29 mouse cellular contexts compared by ENCODE assay signal in the genomic region with DNA sequence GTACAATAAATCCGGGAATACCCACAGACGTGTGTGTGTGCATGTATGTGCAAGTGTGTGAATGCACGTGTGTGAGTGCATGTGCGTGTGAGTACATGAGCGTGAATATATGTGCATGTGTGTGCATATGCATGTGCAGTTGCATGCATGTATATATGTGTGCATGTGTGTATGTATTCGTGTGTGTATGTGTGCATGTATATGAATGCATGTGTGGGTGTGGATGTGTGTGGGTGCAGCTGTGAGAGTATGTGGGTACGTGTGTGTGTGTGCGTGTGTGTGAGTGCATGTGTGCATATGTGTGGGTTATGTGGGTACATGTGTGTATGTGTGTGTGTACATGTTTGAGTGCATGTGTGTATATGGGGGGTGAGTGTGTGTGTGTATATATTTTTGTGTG. TPM values are rescaled to one million over a fixed set of nuclear protein-coding genes. Genes with fewer than 3 reads are reported as not detected.
DNase-seq lines count a peak whose midpoint lies in the region; ATAC-seq and TF ChIP-seq lines count a peak whose summit lies in the region.
"Had no signal": no experiment of that assay in that cellular context is flagged by ENCODE, and none has a peak within 500 bp of the region (broad histone marks: within the 10 kb centered on the region; RNA-seq: fewer than 3 reads in every experiment).

No protein-coding gene starts in this region.

- ATAC-seq in forebrain, embryonic 13.5 days: no peak
- no peak for ATAC-seq in forebrain, embryonic 16.5 days
- no peak for ATAC-seq in megakaryocyte, adult 5-6 weeks (ENCODE audit: poor library complexity, severe bottlenecking)
- ATAC-seq: activated CD4-positive, CD25-positive, alpha-beta regulatory T cell, adult 4 months; CD4-positive, CD25-positive, alpha-beta regulatory T cell, adult 4 months; hindbrain, postnatal 0 days; inflammation-experienced regulatory T-cells, adult 6 months; intestine, embryonic 16.5 days had no signal

- no peak for TF ChIP-seq EP300 in MEL (IDR thresholded peaks at IDR 0.05; ENCODE audit: low read depth in 1 of 2, low read length in 2 of 2)

- H3K27ac ChIP-seq in forebrain, embryonic 13.5 days: peak overlapping the region; percentile 35
- no peak overlapping the region for H3K27ac ChIP-seq in forebrain, embryonic 16.5 days (ENCODE audit: low read length)
- H3K27ac ChIP-seq in MEL (ENCODE audit: control insufficient read depth, low read depth, low read length): no peak overlapping the region
- H3K27ac ChIP-seq: embryonic facial prominence, embryonic 13.5 days; heart, embryonic 15.5 days; hindbrain, embryonic 12.5 days; hindbrain, postnatal 0 days had no signal

- no peak overlapping the region for H3K4me3 ChIP-seq in forebrain, embryonic 13.5 days
- no peak overlapping the region for H3K4me3 ChIP-seq in forebrain, embryonic 16.5 days (replicated peaks; ENCODE audit: low read length)
- peak overlapping the region; percentile 19 for H3K4me3 ChIP-seq in megakaryocyte, embryonic 14.5 days (replicated peaks)
- no peak overlapping the region for H3K4me3 ChIP-seq in MEL (ENCODE audit: control insufficient read depth in 1 of 2, insufficient read depth in 1 of 2, low read depth in 2 of 2, low read length in 2 of 2)
- H3K4me3 ChIP-seq: embryonic facial prominence, embryonic 10.5 days; embryonic facial prominence, embryonic 13.5 days; erythroblast, embryonic 14.5 days; heart, embryonic 12.5 days; heart, embryonic 15.5 days; hindbrain, embryonic 12.5 days had no signal

- TF ChIP-seq CTCF in MEL (IDR thresholded peaks at IDR 0.05 in 2 of 3, conservative IDR thresholded peaks at IDR 0.05 in 1 of 3; ENCODE audit: control insufficient read depth in 1 of 3, insufficient read depth in 1 of 3, low read depth in 2 of 3, low read length in 3 of 3, poor library complexity in 1 of 3, severe bottlenecking in 1 of 3): no peak

- H3K4me2 ChIP-seq in forebrain, embryonic 13.5 days: no peak overlapping the region
- H3K4me2 ChIP-seq in forebrain, embryonic 16.5 days (ENCODE audit: low read length): no peak overlapping the region
- H3K4me2 ChIP-seq: embryonic facial prominence, embryonic 13.5 days; heart, embryonic 12.5 days; heart, embryonic 15.5 days; hindbrain, embryonic 12.5 days had no signal

- peaks cover 44% of the 10 kb centered on the region for H3K4me1 ChIP-seq in forebrain, embryonic 13.5 days
- H3K4me1 ChIP-seq in forebrain, embryonic 16.5 days (replicated peaks; ENCODE audit: control insufficient read depth, insufficient read depth, low read length): peaks cover 27% of the 10 kb centered on the region
- H3K4me1 ChIP-seq in megakaryocyte, embryonic 14.5 days: peaks cover 15% of the 10 kb centered on the region
- no peaks in the 10 kb centered on the region for H3K4me1 ChIP-seq in MEL (ENCODE audit: control insufficient read depth in 1 of 2, insufficient read depth in 2 of 2, low read length in 2 of 2)

- TF ChIP-seq RAD21 in MEL (IDR thresholded peaks at IDR 0.05; ENCODE audit: low read depth, low read length): no peak

- H3K9ac ChIP-seq in forebrain, embryonic 13.5 days: no peak overlapping the region
- no peak overlapping the region for H3K9ac ChIP-seq in forebrain, embryonic 16.5 days (replicated peaks; ENCODE audit: low read depth, low read length)
- H3K9ac ChIP-seq in MEL (ENCODE audit: control insufficient read depth, low read depth, low read length, poor library complexity, severe bottlenecking): no peak overlapping the region
- H3K9ac ChIP-seq: embryonic facial prominence, embryonic 13.5 days; heart, embryonic 12.5 days; heart, embryonic 15.5 days; hindbrain, embryonic 12.5 days had no signal

- H3K9me3 ChIP-seq in forebrain, embryonic 13.5 days (replicated peaks): no peaks in the 10 kb centered on the region
- H3K9me3 ChIP-seq in forebrain, embryonic 16.5 days (ENCODE audit: control insufficient read depth, low read length): no peaks in the 10 kb centered on the region
- H3K9me3 ChIP-seq in megakaryocyte, embryonic 14.5 days: no peaks in the 10 kb centered on the region
- no peaks in the 10 kb centered on the region for H3K9me3 ChIP-seq in MEL (replicated peaks; ENCODE audit: insufficient read depth, low read length)
- H3K9me3 ChIP-seq: embryonic facial prominence, embryonic 10.5 days; embryonic facial prominence, embryonic 13.5 days; heart, embryonic 12.5 days; heart, embryonic 15.5 days; hindbrain, embryonic 12.5 days had no signal

- H3K79me2 ChIP-seq in MEL (ENCODE audit: control insufficient read depth, insufficient read depth, low read length, poor library complexity): no peaks in the 10 kb centered on the region

- no peak for DNase-seq in MEL (ENCODE audit: low read depth, low spot score)
- DNase-seq in urinary bladder, postnatal 14 days (ENCODE audit: low spot score): no peak
- DNase-seq: adrenal gland, adult 8-10 months; adrenal gland, postnatal 25 days; cerebellum, adult 11-12 months; cerebellum, adult 8-10 months; cerebellum, postnatal 10 days; cerebellum, postnatal 36 days; embryo, embryonic 11 days; gastrocnemius, postnatal 25 days; heart, postnatal 36 days had no signal

- no peaks in the 10 kb centered on the region for H3K36me3 ChIP-seq in forebrain, embryonic 13.5 days (ENCODE audit: poor library complexity, severe bottlenecking)
- no peaks in the 10 kb centered on the region for H3K36me3 ChIP-seq in forebrain, embryonic 16.5 days (ENCODE audit: control insufficient read depth, insufficient read depth)
- no peaks in the 10 kb centered on the region for H3K36me3 ChIP-seq in megakaryocyte, embryonic 14.5 days (replicated peaks; ENCODE audit: low read length)
- H3K36me3 ChIP-seq in MEL (ENCODE audit: control insufficient read depth in 1 of 2, insufficient read depth in 2 of 2, low read length in 2 of 2): no peaks in the 10 kb centered on the region
- H3K36me3 ChIP-seq: embryonic facial prominence, embryonic 10.5 days; embryonic facial prominence, embryonic 13.5 days; heart, embryonic 12.5 days; heart, embryonic 15.5 days; hindbrain, embryonic 12.5 days had no signal

- TF ChIP-seq POLR2A in MEL (IDR thresholded peaks at IDR 0.05; ENCODE audit: control insufficient read depth in 1 of 2, insufficient read depth in 1 of 2, low read depth in 1 of 2, low read length in 2 of 2, poor library complexity in 1 of 2): no peak

- 85% methylated on average over 8 of the region's 8 CpGs for WGBS in forebrain, embryonic 13.5 days
- WGBS in forebrain, embryonic 16.5 days: 80% methylated on average over 8 of the region's 8 CpGs

- 0 out of 2 replicates have a peak, but pooled peaks cover 2% of the 10 kb centered on the region for H3K27me3 ChIP-seq in forebrain, embryonic 13.5 days
- no peaks in the 10 kb centered on the region for H3K27me3 ChIP-seq in forebrain, embryonic 16.5 days (replicated peaks; ENCODE audit: control insufficient read depth, insufficient read depth, low read length)
- peaks cover 46% of the 10 kb centered on the region for H3K27me3 ChIP-seq in megakaryocyte, embryonic 14.5 days (replicated peaks)
- no peaks in the 10 kb centered on the region for H3K27me3 ChIP-seq in MEL (ENCODE audit: control insufficient read depth in 1 of 2, insufficient read depth in 2 of 2, low read length in 2 of 2)
- H3K27me3 ChIP-seq: embryonic facial prominence, embryonic 13.5 days; heart, embryonic 15.5 days had no signal

TF ChIP-seq in MEL, 35 proteins besides CTCF, POLR2A, EP300 and RAD21:
- TF ChIP-seq POLR2AphosphoS5 (IDR thresholded peaks at IDR 0.05; ENCODE audit: borderline replicate concordance, low read depth, low read length) (peak; percentile 97; the same call in 1 of the 2 replicates), NRF1 (IDR thresholded peaks at IDR 0.05; ENCODE audit: insufficient read depth, low read depth, low read length, poor library complexity, severe bottlenecking) (no peak), TAL1 (IDR thresholded peaks at IDR 0.05; ENCODE audit: low read length) (peak; percentile 19; the same call in 1 of the 2 replicates)

RNA-seq across cellular contexts. Expression of a gene that starts 29.6 kb away (rescaled TPM):
- 23.3 and 30.7 TPM in 2 replicates for polyA plus RNA-seq in forebrain, embryonic 13.5 days (2015; fragmentation: Nextera tagmentation; extraction: Ambion mirVana)
- polyA plus RNA-seq in forebrain, embryonic 16.5 days (2015; fragmentation: Nextera tagmentation; extraction: Ambion mirVana): 49.7 and 71.7 TPM in 2 replicates
- polyA plus RNA-seq in megakaryocyte, embryonic 14.5 days (2012; ENCODE audit: insufficient read depth, low replicate concordance): not detected in 2 replicates
- total RNA-seq in megakaryocyte, adult 5-6 weeks (2015): not detected in 2 replicates
- total RNA-seq in megakaryocyte, adult 5-6 weeks (2017): not detected in 2 replicates
- 0.08 TPM in 1 of 2 replicates, not detected in the other for total RNA-seq in MEL (2012; rRNA removed)
- polyA plus RNA-seq in MEL (2012; ENCODE audit: insufficient read depth in 1 of 2, insufficient read length in 2 of 2, low read depth in 1 of 2, low replicate concordance in 2 of 2, missing spikeins in 1 of 2): under 1 TPM in 1 of 2 experiments, not detected in 1; 0.10 TPM
- total RNA-seq: gastrocnemius, adult 8-10 months; heart, postnatal 10 days; heart, postnatal 36 days had no signal
- polyA plus RNA-seq: activated CD4-positive, CD25-positive, alpha-beta regulatory T cell, adult 4 months; CD4-positive, CD25-positive, alpha-beta regulatory T cell, adult 4 months; erythroblast, embryonic 14.5 days; inflammation-experienced regulatory T-cells, adult 6 months had no signal

RNA-seq across cellular contexts. Expression of a gene that starts 42.5 kb away (rescaled TPM):
- polyA plus RNA-seq in forebrain, embryonic 13.5 days (2015; fragmentation: Nextera tagmentation; extraction: Ambion mirVana): 2.4 and 2.6 TPM in 2 replicates
- 2.6 TPM in 2 replicates for polyA plus RNA-seq in forebrain, embryonic 16.5 days (2015; fragmentation: Nextera tagmentation; extraction: Ambion mirVana)
- polyA plus RNA-seq in megakaryocyte, embryonic 14.5 days (2012; ENCODE audit: insufficient read depth, low replicate concordance): 569 and 1,129 TPM in 2 replicates
- 28.0 and 34.3 TPM in 2 replicates for total RNA-seq in megakaryocyte, adult 5-6 weeks (2015)
- total RNA-seq in megakaryocyte, adult 5-6 weeks (2017): 9.9 and 13.3 TPM in 2 replicates
- 23.2 and 26.1 TPM in 2 replicates for total RNA-seq in MEL (2012; rRNA removed)
- polyA plus RNA-seq in MEL (2012; ENCODE audit: insufficient read depth in 1 of 2, insufficient read length in 2 of 2, low read depth in 1 of 2, low replicate concordance in 2 of 2, missing spikeins in 1 of 2): 100 to 1,000 TPM in 1 of 2 experiments, 10 to 100 TPM in 1; 55.7 to 122 TPM

RNA-seq across cellular contexts. Expression of a gene that starts 56.9 kb away (rescaled TPM):
- 0.11 TPM in 1 of 2 replicates, not detected in the other for polyA plus RNA-seq in forebrain, embryonic 13.5 days (2015; fragmentation: Nextera tagmentation; extraction: Ambion mirVana)
- polyA plus RNA-seq in forebrain, embryonic 16.5 days (2015; fragmentation: Nextera tagmentation; extraction: Ambion mirVana): 0.17 and 0.42 TPM in 2 replicates
- 0.15 TPM in 1 of 2 replicates, not detected in the other for polyA plus RNA-seq in megakaryocyte, embryonic 14.5 days (2012; ENCODE audit: insufficient read depth, low replicate concordance)
- not detected in 2 replicates for total RNA-seq in megakaryocyte, adult 5-6 weeks (2015)
- total RNA-seq in megakaryocyte, adult 5-6 weeks (2017): not detected in 2 replicates
- not detected in 2 replicates for total RNA-seq in MEL (2012; rRNA removed)
- not detected for polyA plus RNA-seq in MEL (2012; ENCODE audit: insufficient read depth in 1 of 2, insufficient read length in 2 of 2, low read depth in 1 of 2, low replicate concordance in 2 of 2, missing spikeins in 1 of 2)
- total RNA-seq: hindbrain, postnatal 0 days had no signal
- polyA plus RNA-seq: activated CD4-positive, CD25-positive, alpha-beta regulatory T cell, adult 4 months; CD4-positive, CD25-positive, alpha-beta regulatory T cell, adult 4 months; cortical plate, adult 2 months; embryonic facial prominence, embryonic 10.5 days; inflammation-experienced regulatory T-cells, adult 6 months had no signal

Comparison
In these comparisons a context has a peak if more than half of its experiments do, and no peak if none do; other contexts are left out.
1. RNA of a gene that starts 29.6 kb away (polyA plus RNA-seq): 49.7 to 71.7 TPM in forebrain, embryonic 16.5 days and 23.3 to 30.7 TPM in forebrain, embryonic 13.5 days; 0.10 TPM in MEL and not detected in megakaryocyte, embryonic 14.5 days; every median in the first group is over 10 times any median in the second.
2. RNA of a gene that starts 42.5 kb away (polyA plus RNA-seq): 569 to 1,129 TPM in megakaryocyte, embryonic 14.5 days and 55.7 to 122 TPM in MEL; 2.6 TPM in forebrain, embryonic 16.5 days and 2.4 to 2.6 TPM in forebrain, embryonic 13.5 days; every median in the first group is over 10 times any median in the second.